Mouse (Mus musculus): ENCODE data around the gene Psmd3. TPM values are rescaled to one million over a fixed set of nuclear protein-coding genes. Genes with fewer than 3 reads are reported as not detected.

The Psmd3 gene
- total and polyA plus RNA-seq, 2 experiments = 54.6 to 158 TPM

- Histone ChIP-seq H3K4me1 (ENCODE audit: control insufficient read depth, insufficient read depth, low read length) (peaks cover 8% of the 10 kb centered on the region), H3K27me3 (ENCODE audit: control insufficient read depth, insufficient read depth, low read length) (no peaks in the 10 kb centered on the region), H3K36me3 (ENCODE audit: control insufficient read depth, insufficient read depth, low read length) (0 out of 2 replicates have a peak, but pooled peaks cover 2% of the 10 kb centered on the region), H3K4me3 (ENCODE audit: insufficient read depth, low read depth, low read length) (no peak overlapping the region), H3K79me2 (ENCODE audit: control insufficient read depth, insufficient read depth, low read length) (no peaks in the 10 kb centered on the region), H3K27ac (replicated peaks; ENCODE audit: insufficient read depth, low read depth, low read length) (no peak overlapping the region), H3K9ac (ENCODE audit: low read depth, low read length) (no peak overlapping the region)
- DNase-seq (ENCODE audit: extremely low read depth, low read depth, low spot score) = no peak
- TF ChIP-seq CTCF (IDR thresholded peaks at IDR 0.05; ENCODE audit: low read depth, low read length) = no peak
- no peak for TF ChIP-seq POLR2A (IDR thresholded peaks at IDR 0.05; ENCODE audit: extremely low read depth, insufficient read depth, low read length)
- WGBS = 90% methylated on average over 12 of the region's 12 CpGs
Measured at GRCm38 (mm10) chr11:98713703-98714102, 31.3 kb downstream of the Psmd3 start.

GRCm38 (mm10) chr11:98715946-98716345 is 33.6 kb downstream of the Psmd3 start:
- 99% methylated on average over 9 of the region's 9 CpGs for WGBS
- 0 out of 2 replicates have a peak, but pooled peaks cover 2% of the 10 kb centered on the region for H3K36me3 ChIP-seq (ENCODE audit: control insufficient read depth, insufficient read depth, low read length)
- H3K27me3 ChIP-seq (ENCODE audit: control insufficient read depth, insufficient read depth, low read length) = no peaks in the 10 kb centered on the region
- no peak overlapping the region for H3K4me3 ChIP-seq (ENCODE audit: insufficient read depth, low read depth, low read length)
- H3K27ac ChIP-seq (replicated peaks; ENCODE audit: insufficient read depth, low read depth, low read length) = no peak overlapping the region
- H3K9ac ChIP-seq (ENCODE audit: low read depth, low read length) = no peak overlapping the region
- H3K4me1 ChIP-seq (ENCODE audit: control insufficient read depth, insufficient read depth, low read length) = no peaks in the 10 kb centered on the region
- no peak for DNase-seq (ENCODE audit: extremely low read depth, low read depth, low spot score)
- TF ChIP-seq CTCF (IDR thresholded peaks at IDR 0.05; ENCODE audit: low read depth, low read length) = no peak
- no peaks in the 10 kb centered on the region for H3K79me2 ChIP-seq (ENCODE audit: control insufficient read depth, insufficient read depth, low read length)

- DNase-seq (ENCODE audit: extremely low read depth, low read depth, low spot score) = no peak
- Histone ChIP-seq H3K79me2 (ENCODE audit: control insufficient read depth, insufficient read depth, low read length) (no peaks in the 10 kb centered on the region), H3K4me3 (ENCODE audit: insufficient read depth, low read depth, low read length) (no peak overlapping the region), H3K27me3 (ENCODE audit: control insufficient read depth, insufficient read depth, low read length) (no peaks in the 10 kb centered on the region), H3K4me1 (ENCODE audit: control insufficient read depth, insufficient read depth, low read length) (peaks cover 3% of the 10 kb centered on the region; the same call in 1 of the 2 replicates), H3K36me3 (ENCODE audit: control insufficient read depth, insufficient read depth, low read length) (0 out of 2 replicates have a peak, but pooled peaks cover 2% of the 10 kb centered on the region), H3K9ac (ENCODE audit: low read depth, low read length) (no peak overlapping the region), H3K27ac (replicated peaks; ENCODE audit: insufficient read depth, low read depth, low read length) (no peak overlapping the region)
- TF ChIP-seq POLR2A (IDR thresholded peaks at IDR 0.05; ENCODE audit: extremely low read depth, insufficient read depth, low read length) (no peak), CTCF (IDR thresholded peaks at IDR 0.05; ENCODE audit: low read depth, low read length) (peak; percentile 90)
- WGBS = 25% methylated on average over 13 of the region's 13 CpGs
Measured at GRCm38 (mm10) chr11:98717904-98718303, 35.5 kb downstream of the Psmd3 start.

GRCm38 (mm10) chr11:98720756-98721155 is 38.4 kb downstream of the Psmd3 start:
- no peaks in the 10 kb centered on the region for H3K79me2 ChIP-seq (ENCODE audit: control insufficient read depth, insufficient read depth, low read length)
- 37% methylated on average over 2 of the region's 2 CpGs for WGBS
- H3K27ac ChIP-seq (replicated peaks; ENCODE audit: insufficient read depth, low read depth, low read length) = no peak overlapping the region
- no peak for DNase-seq (ENCODE audit: extremely low read depth, low read depth, low spot score)
- H3K4me3 ChIP-seq (ENCODE audit: insufficient read depth, low read depth, low read length) = no peak overlapping the region
- no peak overlapping the region for H3K9ac ChIP-seq (ENCODE audit: low read depth, low read length)
- TF ChIP-seq POLR2A (IDR thresholded peaks at IDR 0.05; ENCODE audit: extremely low read depth, insufficient read depth, low read length) (no peak), CTCF (IDR thresholded peaks at IDR 0.05; ENCODE audit: low read depth, low read length) (no peak)
- no peaks in the 10 kb centered on the region for H3K27me3 ChIP-seq (ENCODE audit: control insufficient read depth, insufficient read depth, low read length)
- peaks cover 3% of the 10 kb centered on the region; the same call in 1 of the 2 replicates for H3K4me1 ChIP-seq (ENCODE audit: control insufficient read depth, insufficient read depth, low read length)
- no peaks in the 10 kb centered on the region for H3K36me3 ChIP-seq (ENCODE audit: control insufficient read depth, insufficient read depth, low read length)

GRCm38 (mm10) chr11:98721458-98722226 is 39.3 kb downstream of the Psmd3 start:
- H3K27ac ChIP-seq (replicated peaks; ENCODE audit: insufficient read depth, low read depth, low read length) = peak overlapping the region; percentile 6; the same call in 1 of the 2 replicates
- DNase-seq (ENCODE audit: extremely low read depth, low read depth, low spot score) = peak; percentile 81
- 67% methylated on average over 24 of the region's 24 CpGs for WGBS

GRCm38 (mm10) chr11:98723098-98723497 is 40.7 kb downstream of the Psmd3 start:
- no peak for TF ChIP-seq POLR2A (IDR thresholded peaks at IDR 0.05; ENCODE audit: extremely low read depth, insufficient read depth, low read length)
- no peak for TF ChIP-seq CTCF (IDR thresholded peaks at IDR 0.05; ENCODE audit: low read depth, low read length)
- DNase-seq (ENCODE audit: extremely low read depth, low read depth, low spot score) = no peak
- WGBS = 77% methylated on average over 7 of the region's 7 CpGs
- Histone ChIP-seq H3K36me3 (ENCODE audit: control insufficient read depth, insufficient read depth, low read length) (no peaks in the 10 kb centered on the region), H3K27me3 (ENCODE audit: control insufficient read depth, insufficient read depth, low read length) (no peaks in the 10 kb centered on the region), H3K4me1 (ENCODE audit: control insufficient read depth, insufficient read depth, low read length) (peaks cover 3% of the 10 kb centered on the region; the same call in 1 of the 2 replicates), H3K9ac (ENCODE audit: low read depth, low read length) (no peak overlapping the region), H3K79me2 (ENCODE audit: control insufficient read depth, insufficient read depth, low read length) (no peaks in the 10 kb centered on the region), H3K27ac (replicated peaks; ENCODE audit: insufficient read depth, low read depth, low read length) (no peak overlapping the region), H3K4me3 (ENCODE audit: insufficient read depth, low read depth, low read length) (no peak overlapping the region)

More at GRCm38 (mm10) chr11:98721458-98722226, 39.3 kb downstream of the Psmd3 start:
- no peak for TF ChIP-seq POLR2A (IDR thresholded peaks at IDR 0.05; ENCODE audit: extremely low read depth, insufficient read depth, low read length)
- 0 out of 2 replicates have a peak, but pooled peaks have one; percentile 8 for TF ChIP-seq CTCF (IDR thresholded peaks at IDR 0.05; ENCODE audit: low read depth, low read length)
- peaks cover 3% of the 10 kb centered on the region; the same call in 1 of the 2 replicates for H3K4me1 ChIP-seq (ENCODE audit: control insufficient read depth, insufficient read depth, low read length)
- H3K36me3 ChIP-seq (ENCODE audit: control insufficient read depth, insufficient read depth, low read length) = no peaks in the 10 kb centered on the region
- H3K9ac ChIP-seq (ENCODE audit: low read depth, low read length) = no peak overlapping the region
- H3K4me3 ChIP-seq (ENCODE audit: insufficient read depth, low read depth, low read length) = no peak overlapping the region
- no peaks in the 10 kb centered on the region for H3K27me3 ChIP-seq (ENCODE audit: control insufficient read depth, insufficient read depth, low read length)
- H3K79me2 ChIP-seq (ENCODE audit: control insufficient read depth, insufficient read depth, low read length) = no peaks in the 10 kb centered on the region

Data from liver, adult 2 months (tissue).